Mouse (Mus musculus): ENCODE results near the gene Zfp110. TPM values are rescaled to one million over a fixed set of nuclear protein-coding genes. Genes with fewer than 3 reads are reported as not detected.
A peak's percentile ranks its signal among the peaks of the same experiment; 100 is the strongest.
"Not testable (repeated sequence)": the region's sequence is repeated elsewhere in the genome, so short reads cannot be mapped to it uniquely, and the experiment has no call there.

Gene Zfp110
- 34.0 and 52.0 TPM in 2 replicates for total RNA-seq (2017)

- ATAC-seq (replicated peaks in 1 of 2; ENCODE audit: insufficient read depth in 1 of 2, low FRiP score in 2 of 2, low TSS enrichment in 1 of 2, low read depth in 1 of 2, poor library complexity in 2 of 2, severe bottlenecking in 2 of 2) = peak; percentile 98
These were observed at the start of gene Zfp110 for GRCm38 (mm10) chr7:12834162-12835120. Gene Zfp110, plus strand, starts transcription at chr7:12834761.

GRCm38 (mm10) chr7:12787333-12787732, 47.2 kb upstream of the Zfp110 start:
- no peak for ATAC-seq (replicated peaks in 1 of 2; ENCODE audit: insufficient read depth in 1 of 2, low FRiP score in 2 of 2, low TSS enrichment in 1 of 2, low read depth in 1 of 2, poor library complexity in 2 of 2, severe bottlenecking in 2 of 2)

- ATAC-seq (replicated peaks in 1 of 2; ENCODE audit: insufficient read depth in 1 of 2, low FRiP score in 2 of 2, low TSS enrichment in 1 of 2, low read depth in 1 of 2, poor library complexity in 2 of 2, severe bottlenecking in 2 of 2) = no peak
These were observed 46.5 kb upstream of the Zfp110 start for GRCm38 (mm10) chr7:12788025-12788424.

- peak; percentile 84 to 92 for ATAC-seq (replicated peaks in 1 of 2; ENCODE audit: insufficient read depth in 1 of 2, low FRiP score in 2 of 2, low TSS enrichment in 1 of 2, low read depth in 1 of 2, poor library complexity in 2 of 2, severe bottlenecking in 2 of 2)
These were observed 41.9 kb upstream of the Zfp110 start for GRCm38 (mm10) chr7:12792624-12793023.

- ATAC-seq (replicated peaks in 1 of 2; ENCODE audit: insufficient read depth in 1 of 2, low FRiP score in 2 of 2, low TSS enrichment in 1 of 2, low read depth in 1 of 2, poor library complexity in 2 of 2, severe bottlenecking in 2 of 2) = no peak
These were observed 36.6 kb upstream of the Zfp110 start for GRCm38 (mm10) chr7:12797971-12798370.

- ATAC-seq (replicated peaks in 1 of 2; ENCODE audit: insufficient read depth in 1 of 2, low FRiP score in 2 of 2, low TSS enrichment in 1 of 2, low read depth in 1 of 2, poor library complexity in 2 of 2, severe bottlenecking in 2 of 2) = no peak
These were observed 35.0 kb upstream of the Zfp110 start for GRCm38 (mm10) chr7:12799554-12799953.

- ATAC-seq (replicated peaks in 1 of 2; ENCODE audit: insufficient read depth in 1 of 2, low FRiP score in 2 of 2, low TSS enrichment in 1 of 2, low read depth in 1 of 2, poor library complexity in 2 of 2, severe bottlenecking in 2 of 2) = peak; percentile 86 to 98
These were observed 31.5 kb upstream of the Zfp110 start, which contains the start of gene Zscan18 for GRCm38 (mm10) chr7:12802866-12803726. Gene Zscan18, minus strand, starts transcription at chr7:12803635.

- ATAC-seq (replicated peaks in 1 of 2; ENCODE audit: insufficient read depth in 1 of 2, low FRiP score in 2 of 2, low TSS enrichment in 1 of 2, low read depth in 1 of 2, poor library complexity in 2 of 2, severe bottlenecking in 2 of 2) = no peak
These were observed 30.9 kb upstream of the Zfp110 start for GRCm38 (mm10) chr7:12803727-12804071.

- no peak for ATAC-seq (replicated peaks in 1 of 2; ENCODE audit: insufficient read depth in 1 of 2, low FRiP score in 2 of 2, low TSS enrichment in 1 of 2, low read depth in 1 of 2, poor library complexity in 2 of 2, severe bottlenecking in 2 of 2)
These were observed 19.0 kb upstream of the Zfp110 start for GRCm38 (mm10) chr7:12815566-12815965.

- peak; percentile 99 to 100 for ATAC-seq (replicated peaks in 1 of 2; ENCODE audit: insufficient read depth in 1 of 2, low FRiP score in 2 of 2, low TSS enrichment in 1 of 2, low read depth in 1 of 2, poor library complexity in 2 of 2, severe bottlenecking in 2 of 2)
These were observed 15.9 kb upstream of the Zfp110 start, which contains the start of gene Zfp329 for GRCm38 (mm10) chr7:12818521-12819295. Gene Zfp329, minus strand, starts transcription at chr7:12818858.

GRCm38 (mm10) chr7:12835193-12835671, 671 bp downstream of the Zfp110 start:
- peak; percentile 12 to 31 for ATAC-seq (replicated peaks in 1 of 2; ENCODE audit: insufficient read depth in 1 of 2, low FRiP score in 2 of 2, low TSS enrichment in 1 of 2, low read depth in 1 of 2, poor library complexity in 2 of 2, severe bottlenecking in 2 of 2)

GRCm38 (mm10) chr7:12835779-12836178, 1.2 kb downstream of the Zfp110 start:
- no peak for ATAC-seq (replicated peaks in 1 of 2; ENCODE audit: insufficient read depth in 1 of 2, low FRiP score in 2 of 2, low TSS enrichment in 1 of 2, low read depth in 1 of 2, poor library complexity in 2 of 2, severe bottlenecking in 2 of 2)

- ATAC-seq (replicated peaks in 1 of 2; ENCODE audit: insufficient read depth in 1 of 2, low FRiP score in 2 of 2, low TSS enrichment in 1 of 2, low read depth in 1 of 2, poor library complexity in 2 of 2, severe bottlenecking in 2 of 2) = no peak; a peak in 1 of 4 replicates
These were observed 39.7 kb downstream of the Zfp110 start for GRCm38 (mm10) chr7:12874301-12874700.

GRCm38 (mm10) chr7:12880036-12880435, 45.5 kb downstream of the Zfp110 start:
- no peak for ATAC-seq (replicated peaks in 1 of 2; ENCODE audit: insufficient read depth in 1 of 2, low FRiP score in 2 of 2, low TSS enrichment in 1 of 2, low read depth in 1 of 2, poor library complexity in 2 of 2, severe bottlenecking in 2 of 2)

- ATAC-seq (replicated peaks in 1 of 2; ENCODE audit: insufficient read depth in 1 of 2, low FRiP score in 2 of 2, low TSS enrichment in 1 of 2, low read depth in 1 of 2, poor library complexity in 2 of 2, severe bottlenecking in 2 of 2) = not testable (repeated sequence)
These were observed 45.9 kb downstream of the Zfp110 start for GRCm38 (mm10) chr7:12880497-12880896.

- ATAC-seq (replicated peaks in 1 of 2; ENCODE audit: insufficient read depth in 1 of 2, low FRiP score in 2 of 2, low TSS enrichment in 1 of 2, low read depth in 1 of 2, poor library complexity in 2 of 2, severe bottlenecking in 2 of 2) = peak; percentile 100
These were observed 46.5 kb downstream of the Zfp110 start, which contains the start of gene Zfp128 for GRCm38 (mm10) chr7:12880911-12881660. Gene Zfp128, plus strand, starts transcription at chr7:12881177.
